Mouse (Mus musculus) macrophage (primary cell): ENCODE results near the gene Nup93. TPM values are rescaled to one million over a fixed set of nuclear protein-coding genes. Genes with fewer than 3 reads are reported as not detected.

Source experiments
- H3K27ac ChIP-seq: fragments of 350-480 bp; formaldehyde crosslinking; 2 replicates; pipeline ENCODE4 v1.9.0; 2021
- H3K36me3 ChIP-seq: fragments of 350-480 bp; formaldehyde crosslinking; 2 replicates; pipeline ENCODE4 v1.9.0; 2021; ENCODE audit errors: inconsistent target
- H3K4me3 ChIP-seq: fragments of 350-480 bp; formaldehyde crosslinking; 2 replicates; pipeline ENCODE4 v1.9.0; 2021; ENCODE audit errors: inconsistent target
- H3K79me2 ChIP-seq: fragments of 350-480 bp; formaldehyde crosslinking; 2 replicates; pipeline ENCODE4 v1.9.0; 2021; ENCODE audit errors: inconsistent target
- WGBS: methylation state at CpG from one replicate; pipeline ENCODE4 v1.1.7; 2026; ENCODE audit warnings: inconsistent platforms; ENCODE audit not compliant: missing documents; 5-methylcytosine and 5-hydroxymethylcytosine counted together
- polyA plus RNA-seq: library from polyadenylated mRNA; stranded (reverse); fragments of 250-400 nt; gene quantifications from 3 replicates; pipeline ENCODE4 v1.2.4, GENCODE M21; 2018; ENCODE audit warnings: inconsistent platforms

The Nup93 gene
- polyA plus RNA-seq, 1 experiment from 2014 or later, result 24.9 TPM

DNA sequence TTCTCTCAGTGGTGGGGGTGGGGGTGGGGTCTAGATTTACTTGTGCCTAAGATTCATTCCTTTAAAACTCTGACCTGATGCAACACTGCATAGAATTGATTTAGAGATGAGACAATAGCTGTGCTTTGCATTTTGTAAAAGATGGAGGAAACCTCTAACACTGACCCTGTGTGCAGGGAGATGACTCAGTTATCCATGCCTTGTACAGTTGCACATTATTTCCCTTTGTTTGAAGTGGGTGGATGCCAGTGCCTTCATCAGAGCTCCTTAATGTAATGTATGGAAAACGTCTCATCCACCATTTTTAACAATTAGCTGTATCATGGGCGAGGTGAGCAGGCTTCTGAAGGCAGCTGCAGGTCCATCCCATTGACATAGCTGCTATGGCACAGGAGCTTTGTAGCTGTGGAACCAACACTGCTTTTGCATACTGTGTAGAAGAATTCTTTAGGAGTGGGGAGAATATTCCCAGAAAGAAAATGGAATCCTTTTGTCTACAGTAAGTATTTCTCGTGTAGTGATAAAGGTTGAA, 54.1 kb downstream of the Nup93 start:
- 90% methylated on average over 3 of the region's 3 CpGs for WGBS
- Histone ChIP-seq H3K27ac (no peak overlapping the region), H3K36me3 (no peaks in the 10 kb centered on the region)

DNA sequence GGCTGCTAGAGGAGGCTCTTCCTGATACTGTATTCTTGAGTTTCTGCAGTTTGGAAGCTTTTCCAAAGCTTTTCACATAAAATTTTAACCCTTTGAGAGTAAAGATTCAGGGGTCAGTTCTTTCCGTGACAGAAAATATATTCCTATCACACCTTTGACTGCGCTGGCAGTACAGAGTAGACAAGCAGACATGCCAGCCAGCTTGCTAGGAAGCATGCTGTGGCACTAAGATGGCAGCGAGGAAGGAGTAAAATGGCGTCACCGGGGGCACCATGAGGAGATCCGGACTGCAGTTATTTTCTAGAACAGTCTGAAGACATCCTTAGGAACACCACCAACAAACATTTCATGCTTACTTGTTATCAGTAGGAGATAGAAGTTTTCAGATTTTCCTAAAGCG, 55.9 kb downstream of the Nup93 start:
- no peak overlapping the region for H3K27ac ChIP-seq
- no peak overlapping the region for H3K4me3 ChIP-seq
- peaks cover 11% of the 10 kb centered on the region; the same call in 1 of the 2 replicates for H3K79me2 ChIP-seq
- WGBS, result 90% methylated on average over 7 of the region's 7 CpGs
- no peaks in the 10 kb centered on the region for H3K36me3 ChIP-seq

More for the DNA sequence above, 54.1 kb downstream of the Nup93 start:
- Histone ChIP-seq H3K79me2 (peaks cover 17% of the 10 kb centered on the region; the same call in 1 of the 2 replicates), H3K4me3 (no peak overlapping the region)

DNA sequence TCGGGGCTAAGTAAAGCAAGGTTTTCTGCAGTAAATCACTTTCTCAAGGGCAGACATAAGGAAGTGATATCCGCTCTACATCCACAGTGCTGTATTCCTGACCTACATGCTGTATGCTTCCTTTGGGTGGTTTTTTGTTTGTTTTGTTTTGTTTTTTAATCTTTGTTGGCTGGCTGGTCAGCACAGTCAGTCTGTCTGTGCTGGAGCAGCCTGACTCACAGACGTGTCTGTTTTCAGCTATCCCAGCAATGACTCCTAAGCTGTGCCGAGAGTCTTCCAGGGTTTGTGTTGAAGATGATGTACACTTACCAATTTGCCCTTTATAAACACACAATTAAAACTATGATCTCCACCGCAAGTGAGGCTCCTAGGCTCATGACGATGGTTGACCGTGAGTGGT, 56.7 kb downstream of the Nup93 start:
- peaks cover 6% of the 10 kb centered on the region; the same call in 1 of the 2 replicates for H3K79me2 ChIP-seq
- WGBS, result 98% methylated on average over 7 of the region's 7 CpGs

DNA sequence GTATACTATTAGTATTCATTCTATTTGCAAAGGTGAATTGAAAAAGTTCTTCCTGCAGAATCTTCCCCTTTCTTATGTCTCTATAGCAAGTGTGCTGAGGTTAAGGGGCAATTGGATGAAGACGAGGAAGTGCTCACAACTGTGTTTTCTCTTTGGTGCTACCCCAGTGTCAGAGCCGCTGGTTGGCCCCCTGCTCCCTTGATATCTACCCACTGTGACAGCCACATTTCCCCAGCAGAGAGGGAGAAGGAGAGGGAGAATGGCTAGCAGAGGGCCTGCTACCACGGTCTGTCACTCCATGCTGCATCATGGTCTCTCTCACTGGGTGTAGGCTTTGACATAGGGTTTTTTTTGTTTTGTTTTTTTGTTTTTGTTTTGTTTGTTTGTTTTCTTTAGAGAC, 58.2 kb downstream of the Nup93 start:
- no peak overlapping the region for H3K27ac ChIP-seq
- 71% methylated on average over 3 of the region's 3 CpGs for WGBS

More for the DNA sequence above, 56.7 kb downstream of the Nup93 start:
- Histone ChIP-seq H3K36me3 (no peaks in the 10 kb centered on the region), H3K27ac (no peak overlapping the region), H3K4me3 (no peak overlapping the region)

DNA sequence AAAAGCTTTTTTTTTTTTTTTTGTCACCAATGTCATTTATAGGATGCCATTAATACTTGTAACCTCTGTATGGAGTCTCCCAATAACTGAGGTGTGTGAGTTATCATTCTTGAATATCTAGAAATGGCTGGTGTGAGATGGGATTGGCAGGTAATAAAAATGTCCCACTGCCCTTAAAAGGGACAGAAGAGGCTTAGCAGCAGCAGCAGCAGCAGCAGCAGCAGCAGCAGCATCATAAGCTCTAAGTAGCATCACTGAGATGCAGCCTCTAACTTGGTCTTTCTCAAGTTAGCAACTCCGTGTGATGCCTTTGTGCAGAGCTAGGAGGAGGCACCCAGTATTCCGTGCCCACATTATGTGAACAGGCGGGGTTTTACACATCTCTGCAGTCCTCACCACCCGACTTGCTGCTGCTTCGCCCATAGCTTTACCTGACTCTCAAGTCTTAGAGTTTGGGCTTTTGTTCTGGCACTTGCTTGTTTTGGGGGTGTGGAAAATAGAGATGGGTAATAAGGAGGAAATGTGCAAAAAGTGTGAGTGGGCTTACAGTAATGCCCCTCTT, 59.0 kb downstream of the Nup93 start:
- Histone ChIP-seq H3K36me3 (no peaks in the 10 kb centered on the region), H3K27ac (no peak overlapping the region), H3K4me3 (no peak overlapping the region), H3K79me2 (no peaks in the 10 kb centered on the region; the same call in 1 of the 2 replicates)
- 96% methylated on average over 5 of the region's 5 CpGs for WGBS

More for the DNA sequence above, 58.2 kb downstream of the Nup93 start:
- Histone ChIP-seq H3K79me2 (no peaks in the 10 kb centered on the region; the same call in 1 of the 2 replicates), H3K36me3 (no peaks in the 10 kb centered on the region), H3K4me3 (no peak overlapping the region)

DNA sequence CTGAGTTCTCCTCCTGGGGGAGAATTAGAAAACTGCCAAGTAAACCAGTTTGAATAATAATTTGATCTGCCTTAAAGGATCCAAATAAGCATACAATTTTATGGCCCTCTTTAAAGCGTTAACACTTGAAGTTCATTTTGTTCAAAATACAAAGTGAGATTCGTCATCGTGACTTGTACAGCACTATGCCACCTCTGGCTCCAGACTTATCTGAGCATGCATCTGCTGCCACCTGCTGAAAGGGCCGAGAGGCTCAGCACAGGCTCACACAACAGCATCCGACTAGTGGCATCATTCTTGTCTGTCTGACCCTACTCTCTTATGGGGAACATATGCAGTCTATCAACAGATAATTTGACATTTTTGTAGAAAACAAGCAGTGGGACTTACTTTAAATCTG, 59.7 kb downstream of the Nup93 start:
- no peaks in the 10 kb centered on the region for H3K36me3 ChIP-seq
- no peak overlapping the region for H3K4me3 ChIP-seq
- no peak overlapping the region for H3K27ac ChIP-seq
- H3K79me2 ChIP-seq, result no peaks in the 10 kb centered on the region
- WGBS, result 92% methylated on average over 5 of the region's 5 CpGs

DNA sequence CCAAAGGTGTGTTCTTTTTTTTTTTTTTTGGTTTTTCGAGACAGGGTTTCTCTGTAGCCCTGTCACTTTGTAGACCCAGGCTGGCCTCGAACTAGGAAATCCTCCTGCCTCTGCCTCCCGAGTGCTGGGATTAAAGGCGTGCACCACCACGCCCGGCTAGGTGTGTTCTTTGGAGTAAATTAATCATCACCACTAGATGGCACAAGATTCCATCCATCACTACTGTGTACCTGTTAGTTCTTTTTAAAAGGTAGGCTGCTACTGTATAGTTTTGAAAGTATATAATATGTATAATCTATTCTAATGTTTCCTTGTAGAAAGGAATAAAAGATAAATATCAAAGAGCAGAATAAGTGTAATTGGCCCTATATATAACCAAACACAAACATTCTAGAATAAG, 63.9 kb downstream of the Nup93 start:
- no peak overlapping the region for H3K4me3 ChIP-seq
- H3K36me3 ChIP-seq, result no peaks in the 10 kb centered on the region
- WGBS, result 82% methylated on average over 6 of the region's 6 CpGs
- no peaks in the 10 kb centered on the region for H3K79me2 ChIP-seq
- no peak overlapping the region for H3K27ac ChIP-seq

DNA sequence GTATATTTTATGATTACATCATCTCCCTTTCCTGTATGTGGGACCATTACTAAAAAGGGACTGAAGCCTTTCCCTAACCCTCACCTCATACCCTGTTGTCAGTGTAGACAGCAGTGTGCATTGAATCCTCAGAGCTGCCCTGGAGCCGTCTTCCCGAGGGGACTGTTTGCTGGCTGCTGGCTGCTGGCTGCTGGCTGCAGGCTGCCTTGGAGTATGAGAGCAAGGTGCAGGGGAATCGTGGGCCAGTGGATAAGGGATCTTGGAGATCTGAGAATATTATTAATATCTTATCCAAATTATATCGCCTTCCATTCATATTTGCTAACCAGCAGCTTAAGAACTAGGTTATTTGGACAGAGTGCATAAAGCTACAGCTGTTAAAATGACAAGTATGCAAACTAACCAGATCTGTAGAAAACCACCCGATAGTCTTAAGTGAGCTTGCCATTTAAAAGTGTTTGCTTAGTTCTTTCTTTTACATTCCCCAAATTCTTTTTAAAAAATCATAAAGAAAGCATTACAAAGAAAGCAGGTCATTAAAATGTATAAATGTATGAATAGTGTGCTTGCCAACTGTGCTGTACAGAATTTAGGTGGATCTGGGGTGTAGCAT, 65.7 kb downstream of the Nup93 start:
- H3K4me3 ChIP-seq, result no peak overlapping the region
- WGBS, result 96% methylated on average over 5 of the region's 5 CpGs
- H3K79me2 ChIP-seq, result no peaks in the 10 kb centered on the region
- no peak overlapping the region for H3K27ac ChIP-seq
- H3K36me3 ChIP-seq, result no peaks in the 10 kb centered on the region

DNA sequence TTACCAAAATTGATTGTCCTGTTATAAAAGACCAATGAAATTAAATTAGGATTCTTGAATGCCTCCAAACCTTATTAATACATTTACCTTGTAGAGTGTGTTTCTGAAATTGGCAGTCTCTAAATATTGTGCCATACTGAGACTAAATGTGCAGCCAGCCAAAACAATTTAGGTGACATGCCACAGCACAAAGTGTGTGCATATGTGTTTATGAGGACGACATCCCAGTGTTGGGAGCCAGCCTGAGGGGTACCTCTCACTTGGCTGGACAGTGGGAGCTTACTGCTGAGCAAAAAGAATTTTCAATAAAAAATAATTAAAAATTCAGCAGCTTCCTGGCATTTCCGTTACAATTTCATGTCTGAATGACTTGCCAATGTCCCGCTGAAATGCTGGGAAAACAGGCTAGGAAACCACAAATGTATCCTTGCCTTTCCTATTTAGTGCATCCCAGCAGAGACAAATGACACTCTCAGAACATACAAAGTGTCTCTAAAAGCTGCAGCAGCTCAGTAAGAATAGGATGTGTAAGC, 68.2 kb downstream of the Nup93 start:
- H3K79me2 ChIP-seq, result no peaks in the 10 kb centered on the region
- 97% methylated on average over 3 of the region's 3 CpGs for WGBS
- no peaks in the 10 kb centered on the region for H3K36me3 ChIP-seq
- no peak overlapping the region for H3K4me3 ChIP-seq
- H3K27ac ChIP-seq, result no peak overlapping the region

DNA sequence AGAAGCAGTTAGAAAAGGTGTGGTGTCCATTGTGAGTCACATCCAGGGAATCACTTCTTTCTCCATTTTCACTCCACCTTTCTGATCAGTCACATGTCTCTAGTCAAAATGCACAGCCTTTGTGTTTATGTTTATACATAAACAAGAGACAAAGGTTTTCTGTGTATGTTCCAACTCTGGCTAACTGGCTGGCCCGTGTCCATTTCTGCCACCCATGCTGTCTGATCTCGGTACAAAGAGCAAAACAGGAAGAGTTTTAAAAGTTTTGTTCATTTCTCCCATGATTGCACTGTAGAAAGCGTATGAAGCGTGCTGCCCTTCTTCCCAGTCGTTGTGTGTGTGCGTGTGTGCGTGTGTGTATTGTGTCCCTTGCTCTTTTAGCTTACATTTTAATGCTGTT, 69.8 kb downstream of the Nup93 start:
- Histone ChIP-seq H3K79me2 (no peaks in the 10 kb centered on the region), H3K27ac (no peak overlapping the region), H3K4me3 (no peak overlapping the region), H3K36me3 (no peaks in the 10 kb centered on the region)
- 85% methylated on average over 7 of the region's 7 CpGs for WGBS

DNA sequence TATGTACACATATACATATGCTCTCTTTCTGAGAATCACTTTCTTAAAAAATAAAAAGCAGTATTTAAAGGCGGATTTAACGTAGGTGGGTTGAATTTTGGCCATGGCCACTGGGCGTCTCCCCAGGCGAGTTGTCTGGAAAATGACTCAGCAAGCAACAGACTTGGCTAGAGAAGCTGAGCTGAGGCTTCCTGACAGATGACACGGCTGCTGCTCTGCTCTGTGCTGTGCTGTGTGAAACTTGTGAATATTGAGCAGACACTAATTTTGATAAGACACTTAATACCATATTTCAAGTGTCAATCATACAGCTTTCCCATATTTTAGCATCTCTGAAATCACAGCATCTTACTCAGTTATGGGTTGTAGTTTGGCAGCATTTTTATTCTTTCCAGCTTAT, 76.2 kb downstream of the Nup93 start:
- H3K36me3 ChIP-seq, result peaks cover 4% of the 10 kb centered on the region; the same call in 1 of the 2 replicates

DNA sequence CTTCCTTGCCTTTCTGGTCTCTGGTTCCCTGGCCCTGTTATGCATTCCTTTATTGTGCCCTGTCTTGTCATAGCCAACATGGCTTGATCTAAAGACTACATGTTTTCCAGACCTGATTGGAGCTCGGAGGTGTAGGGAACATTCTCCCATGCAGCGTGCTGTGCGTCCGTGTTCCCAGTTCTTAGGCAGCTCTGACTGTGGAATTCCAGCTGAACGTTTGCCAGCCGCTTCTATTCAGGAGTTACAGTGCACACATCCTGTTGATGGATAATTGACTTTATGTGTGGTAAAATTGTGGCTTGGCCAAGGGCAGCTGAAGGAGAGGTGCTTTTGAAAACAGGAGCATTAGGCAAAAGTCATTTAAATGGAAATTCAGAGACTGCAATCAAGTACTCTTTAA, 77.7 kb downstream of the Nup93 start:
- H3K27ac ChIP-seq, result no peak overlapping the region
- no peak overlapping the region for H3K4me3 ChIP-seq
- H3K79me2 ChIP-seq, result no peaks in the 10 kb centered on the region
- 94% methylated on average over 6 of the region's 6 CpGs for WGBS
- peaks cover 4% of the 10 kb centered on the region; the same call in 1 of the 2 replicates for H3K36me3 ChIP-seq

More for the DNA sequence above, 76.2 kb downstream of the Nup93 start:
- Histone ChIP-seq H3K4me3 (no peak overlapping the region), H3K79me2 (no peaks in the 10 kb centered on the region), H3K27ac (no peak overlapping the region)
- WGBS, result 54% methylated on average over 5 of the region's 5 CpGs

DNA sequence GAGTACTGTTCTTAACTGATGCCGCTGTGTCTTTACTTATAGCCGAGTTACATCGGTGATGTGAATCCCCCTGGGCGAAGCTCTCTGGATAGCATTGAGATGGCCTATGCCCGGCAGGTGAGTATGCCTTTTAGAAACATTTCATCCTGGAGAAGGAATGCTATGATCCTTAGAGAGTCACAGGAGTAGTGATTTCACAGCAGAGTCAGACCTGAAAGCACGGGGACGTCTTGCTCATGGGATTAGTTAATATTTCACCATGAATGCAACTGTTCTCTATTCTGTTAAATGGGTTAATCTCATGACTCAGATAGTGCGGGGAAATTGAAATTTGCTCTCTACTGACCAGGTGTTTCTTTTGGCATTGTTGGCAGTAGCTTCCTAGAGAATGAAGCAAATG, 78.3 kb downstream of the Nup93 start:
- Histone ChIP-seq H3K27ac (no peak overlapping the region), H3K4me3 (no peak overlapping the region), H3K36me3 (peaks cover 4% of the 10 kb centered on the region; the same call in 1 of the 2 replicates), H3K79me2 (no peaks in the 10 kb centered on the region)
- 98% methylated on average over 8 of the region's 8 CpGs for WGBS

DNA sequence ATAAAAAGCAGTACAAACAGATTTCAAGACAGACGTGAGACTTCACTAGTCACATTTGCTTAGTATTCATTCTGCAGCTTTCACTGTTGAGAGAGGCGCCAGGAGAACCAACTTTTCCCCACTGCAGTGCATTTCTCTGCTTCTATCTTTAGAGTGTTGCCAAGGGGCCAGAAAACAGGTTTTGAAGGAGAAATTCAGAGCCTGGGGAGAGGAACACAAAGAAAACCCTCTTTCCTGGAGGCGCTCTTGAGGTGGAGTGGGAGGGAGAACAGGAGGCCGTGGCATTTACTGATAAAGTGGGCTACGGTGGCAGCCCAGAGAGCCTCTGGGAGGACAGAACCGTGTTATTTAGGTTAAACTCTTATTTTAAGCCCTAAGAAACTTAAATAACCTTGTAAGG, 81.3 kb downstream of the Nup93 start:
- Histone ChIP-seq H3K79me2 (no peaks in the 10 kb centered on the region), H3K4me3 (no peak overlapping the region), H3K27ac (no peak overlapping the region), H3K36me3 (peaks cover 4% of the 10 kb centered on the region; the same call in 1 of the 2 replicates)
- WGBS, result 82% methylated on average over 6 of the region's 6 CpGs

DNA sequence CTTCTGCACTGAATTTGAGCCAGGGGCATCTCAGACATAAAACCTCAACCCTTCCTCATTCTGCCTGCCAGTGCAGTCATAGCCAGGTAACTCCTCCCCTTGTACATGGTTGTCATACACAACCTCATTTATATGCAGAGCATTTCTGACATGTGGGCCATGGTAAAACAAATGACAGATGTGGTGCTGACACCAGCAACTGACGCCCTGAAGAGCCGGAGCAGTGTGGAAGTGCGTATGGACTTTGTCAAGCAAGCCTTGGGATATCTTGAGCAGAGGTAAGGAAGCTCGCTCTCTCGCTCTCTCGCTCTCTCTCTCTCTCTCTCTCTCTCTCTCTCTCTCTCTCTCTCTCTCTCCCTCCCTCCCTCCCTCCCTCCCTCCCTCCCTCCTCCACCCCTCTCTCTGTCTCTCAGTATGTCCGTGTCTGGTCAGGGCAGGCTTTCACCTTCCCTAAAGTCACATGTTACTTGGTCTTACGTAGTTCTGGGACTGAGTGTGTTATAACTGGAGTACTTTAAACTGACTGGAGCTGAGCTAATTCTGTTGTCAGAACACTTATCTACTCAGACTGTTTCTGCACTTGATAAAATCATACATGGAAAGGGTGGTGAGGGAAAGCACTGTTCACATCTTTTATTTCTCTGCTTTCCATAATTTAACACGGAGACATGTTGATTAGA, 82.1 kb downstream of the Nup93 start:
- H3K79me2 ChIP-seq, result no peaks in the 10 kb centered on the region
- peaks cover 4% of the 10 kb centered on the region; the same call in 1 of the 2 replicates for H3K36me3 ChIP-seq
- H3K4me3 ChIP-seq, result no peak overlapping the region
- WGBS, result 87% methylated on average over 4 of the region's 9 CpGs
- H3K27ac ChIP-seq, result no peak overlapping the region
